Mouse (Mus musculus): ENCODE measurements around the gene Cd180. TPM values are rescaled to one million over a fixed set of nuclear protein-coding genes. Genes with fewer than 3 reads are reported as not detected.

The Cd180 gene
- 1 to 10 TPM; 2.2 to 2.8 TPM for total RNA-seq (2021)

DNA sequence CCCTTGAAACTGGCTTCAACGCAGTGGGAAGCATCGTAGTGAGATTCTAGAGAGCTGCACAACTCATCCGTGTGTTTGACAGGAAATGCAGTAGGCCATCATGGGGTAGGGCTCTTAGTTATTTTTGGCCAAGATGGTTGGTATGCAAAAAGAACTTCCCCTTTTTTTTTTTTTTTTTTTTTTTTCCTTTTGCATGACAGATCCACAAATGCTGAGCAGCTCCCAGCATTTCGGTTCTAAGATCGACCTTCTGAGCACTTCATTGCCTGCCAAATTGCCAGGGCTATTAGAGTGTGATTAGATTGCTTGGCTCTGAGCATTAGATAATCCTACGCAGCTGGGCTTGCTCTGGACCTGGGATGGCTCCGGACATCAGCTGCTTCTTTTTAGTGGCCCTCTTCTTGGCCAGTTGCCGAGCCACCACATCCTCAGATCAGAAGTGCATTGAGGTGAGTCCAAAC is at the start of gene Cd180:
TSS of gene Cd180 (plus strand) at position 218 of the 461 bp plus-strand sequence.
- intact Hi-C loops (cut with DNase I): no loop called here
- peak in 1 of 2 experiments; percentile 14 for DNase-seq (ENCODE audit: low spot score in 2 of 2)

DNA sequence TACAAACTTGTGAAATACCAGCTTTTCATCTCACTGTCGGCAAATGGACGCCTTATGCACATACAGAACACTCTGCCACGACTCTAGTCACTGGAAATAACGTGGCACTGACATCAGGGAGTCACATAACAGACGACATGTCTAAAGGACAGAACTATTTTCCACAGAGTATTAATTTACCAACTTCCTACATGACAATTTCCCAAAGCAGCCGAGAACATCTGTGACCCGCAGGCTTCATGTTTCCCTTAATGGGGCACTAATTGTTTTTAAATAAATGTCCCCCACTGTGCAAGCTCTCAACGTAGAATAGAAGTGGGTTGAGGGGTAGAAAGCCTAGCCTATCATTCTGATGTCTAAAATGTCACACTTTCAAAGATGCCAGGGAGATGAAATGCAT is 49.0 kb upstream of the Cd180 start:
- intact Hi-C loops (cut with DNase I): loop anchor here (10.0 kb wide), 1 partner anchor 730 kb away; no protein-coding TSS in a partner anchor
- DNase-seq (ENCODE audit: low spot score in 2 of 2): no peak

DNA sequence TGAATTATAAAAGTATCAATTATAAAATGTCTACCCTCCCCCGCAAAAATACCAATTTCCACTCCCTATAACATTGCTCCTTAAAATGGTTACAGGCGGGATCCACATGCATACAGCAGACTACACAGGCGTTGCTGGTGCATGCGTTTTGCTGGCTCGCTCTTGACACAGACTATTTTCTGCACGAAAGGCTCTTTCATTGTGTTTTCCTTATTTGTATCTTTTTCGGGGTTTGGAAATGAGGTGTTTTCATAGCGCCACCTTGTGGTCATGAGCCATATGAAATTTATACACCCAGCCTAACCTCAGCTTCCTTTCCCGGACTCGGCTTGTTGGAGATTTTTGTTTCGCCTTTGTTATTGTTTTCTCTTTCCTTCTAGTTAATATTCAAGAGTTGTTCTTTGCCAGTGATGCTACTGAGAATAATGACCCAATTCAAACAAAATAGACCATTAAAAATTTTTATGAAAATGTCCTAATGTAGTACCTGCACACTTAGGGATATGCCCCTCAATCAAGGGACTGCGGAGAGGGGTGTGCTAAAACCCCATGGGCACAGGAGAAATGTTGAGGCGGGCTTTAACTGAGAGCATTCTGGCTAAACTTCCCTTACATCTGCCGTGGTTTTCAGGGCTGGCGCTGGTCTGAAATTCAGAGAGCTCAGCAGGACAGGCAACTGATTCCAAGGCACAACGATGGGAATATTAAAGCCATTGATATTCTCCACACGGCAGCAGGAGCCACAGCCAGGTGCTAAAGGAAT is 48.4 kb upstream of the Cd180 start:
- intact Hi-C loops (cut with DNase I): loop anchor here (5.0 to 10.0 kb wide), 2 partner anchors 730 to 908 kb away; no protein-coding TSS in a partner anchor
- peak; percentile 88 to 91 for DNase-seq (ENCODE audit: low spot score in 2 of 2)

DNA sequence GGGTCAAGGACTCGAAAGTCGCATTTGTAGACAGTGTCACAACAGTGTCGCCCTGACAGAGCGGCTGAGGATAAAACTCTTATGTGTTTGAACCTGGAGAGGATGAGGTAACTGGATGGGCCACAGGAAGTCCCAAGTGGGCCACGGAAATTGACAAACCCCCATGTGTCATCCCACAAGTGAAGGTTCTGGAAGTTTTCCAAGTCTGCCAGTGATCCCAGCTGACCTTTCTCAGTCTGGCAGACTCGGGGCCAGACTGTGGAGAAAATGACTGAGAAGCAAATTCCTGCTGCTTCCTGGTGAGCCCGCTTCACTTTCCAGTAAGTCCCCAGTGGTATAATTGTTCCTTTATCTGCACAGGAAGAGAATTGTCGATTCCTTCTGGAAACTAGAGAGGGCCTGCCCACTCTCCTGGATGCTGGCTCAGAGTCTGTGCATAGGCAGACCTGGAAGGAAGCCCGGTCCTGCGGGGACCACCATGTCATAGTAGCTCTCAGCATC is 47.0 kb upstream of the Cd180 start:
- intact Hi-C loops (cut with DNase I): loop anchor here (5.0 to 10.0 kb wide), 2 partner anchors 732 to 909 kb away; no protein-coding TSS in a partner anchor
- no peak for DNase-seq (ENCODE audit: low spot score in 2 of 2)

DNA sequence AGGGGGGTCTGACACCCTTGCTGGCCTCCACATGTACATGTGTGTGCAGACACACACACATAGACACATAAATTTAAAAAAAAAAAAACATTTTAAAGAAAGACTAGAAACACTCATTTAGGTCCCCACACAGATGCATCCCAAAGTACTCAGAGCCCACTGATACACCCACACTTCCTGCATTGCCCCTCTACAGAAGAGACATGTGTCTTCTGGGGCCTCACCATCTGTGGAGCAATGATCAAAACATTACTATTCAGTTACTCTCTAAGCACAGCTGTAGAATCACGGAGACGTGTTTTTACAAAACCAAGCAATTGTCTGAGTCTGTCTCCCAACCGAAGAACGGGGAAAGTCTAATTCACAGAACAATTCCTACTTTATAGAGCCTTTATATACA is 45.8 kb upstream of the Cd180 start:
- DNase-seq (ENCODE audit: low spot score in 2 of 2): no peak
- intact Hi-C loops (cut with DNase I): loop anchor here (5.0 to 10.0 kb wide), 2 partner anchors 733 to 910 kb away; no protein-coding TSS in a partner anchor

DNA sequence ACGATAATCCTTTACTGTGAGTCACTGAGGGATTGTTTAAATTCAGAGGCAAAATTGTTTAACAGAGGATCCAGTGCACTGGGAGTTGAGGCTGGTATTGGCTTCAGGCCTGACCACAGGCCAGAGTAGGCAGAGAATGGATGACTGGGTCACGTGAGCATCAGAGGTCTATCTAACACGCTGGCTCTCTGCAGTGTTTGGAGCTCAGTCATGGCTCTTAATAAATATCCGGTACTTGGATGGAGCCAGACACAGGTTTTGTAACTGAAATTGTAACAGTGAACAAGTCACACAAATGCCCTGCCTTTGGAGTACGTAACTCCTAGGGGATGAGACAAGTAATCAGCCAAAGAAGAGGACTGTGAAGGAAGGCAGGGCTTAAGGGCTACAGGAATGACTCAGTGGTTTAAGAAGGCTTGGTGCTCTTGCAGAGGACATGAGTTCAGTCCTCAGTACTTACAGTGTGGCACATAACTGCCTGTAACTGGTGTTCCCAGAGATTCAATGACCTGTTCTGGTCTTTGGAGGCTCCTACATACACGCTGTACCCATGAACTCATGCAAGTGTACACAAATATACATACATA is 41.0 kb upstream of the Cd180 start:
- DNase-seq (ENCODE audit: low spot score in 2 of 2): no peak
- intact Hi-C loops (cut with DNase I): loop anchor here (5.0 kb wide), 1 partner anchor 1810 kb away; no protein-coding TSS in a partner anchor

DNA sequence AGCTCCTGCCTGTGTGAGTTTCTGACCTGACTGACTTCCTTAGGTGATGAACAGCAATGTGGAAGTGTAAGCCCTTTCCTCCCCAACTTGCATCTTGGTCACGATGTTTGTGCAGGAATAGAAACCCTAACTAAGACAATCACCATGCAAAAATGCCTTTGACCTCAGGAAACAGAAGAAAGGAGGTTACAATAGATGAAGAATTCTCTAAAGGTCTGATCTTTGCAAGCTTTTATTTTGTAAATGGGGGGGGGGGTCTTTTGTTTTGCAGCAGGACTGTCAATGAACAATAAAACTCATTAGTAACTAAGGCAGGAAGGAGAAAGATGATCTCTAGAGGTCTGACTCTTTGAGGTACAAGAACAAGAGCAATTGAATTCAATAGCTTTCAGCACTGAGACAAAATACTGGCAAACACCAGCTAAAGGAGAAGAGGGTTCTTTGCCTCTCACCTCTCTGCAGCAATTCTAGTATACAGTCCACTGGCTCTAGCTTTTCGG is 38.2 kb upstream of the Cd180 start:
- DNase-seq (ENCODE audit: low spot score in 2 of 2): no peak
- intact Hi-C loops (cut with DNase I): no loop called here

DNA sequence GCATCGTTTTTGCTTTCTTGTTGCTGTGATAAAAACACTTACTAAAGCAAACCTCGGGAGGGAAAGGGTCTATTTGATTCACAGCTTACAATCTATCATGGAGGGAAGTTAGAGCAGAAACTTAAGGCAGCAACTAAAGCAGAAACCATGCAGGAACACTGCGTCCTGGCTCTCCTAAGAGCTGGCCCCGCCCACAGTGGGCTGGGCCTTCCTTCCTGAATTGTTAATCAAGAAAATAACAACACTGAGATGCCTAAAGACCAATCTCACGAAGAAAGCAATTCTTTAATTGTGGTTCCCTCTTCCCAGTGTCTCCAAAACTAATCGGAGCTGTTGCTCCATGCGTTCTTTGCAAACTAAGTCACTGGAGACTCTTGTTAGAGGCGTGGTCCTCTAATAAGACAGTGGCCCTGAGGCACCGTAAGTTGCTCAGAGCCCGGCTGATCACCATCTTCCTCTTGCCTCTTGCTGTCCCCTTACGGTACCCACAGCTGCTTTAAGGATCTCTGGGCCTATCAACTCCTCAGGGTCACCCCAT is 37.1 kb upstream of the Cd180 start:
- intact Hi-C loops (cut with DNase I): no loop called here
- no peak for DNase-seq (ENCODE audit: low spot score in 2 of 2)

DNA sequence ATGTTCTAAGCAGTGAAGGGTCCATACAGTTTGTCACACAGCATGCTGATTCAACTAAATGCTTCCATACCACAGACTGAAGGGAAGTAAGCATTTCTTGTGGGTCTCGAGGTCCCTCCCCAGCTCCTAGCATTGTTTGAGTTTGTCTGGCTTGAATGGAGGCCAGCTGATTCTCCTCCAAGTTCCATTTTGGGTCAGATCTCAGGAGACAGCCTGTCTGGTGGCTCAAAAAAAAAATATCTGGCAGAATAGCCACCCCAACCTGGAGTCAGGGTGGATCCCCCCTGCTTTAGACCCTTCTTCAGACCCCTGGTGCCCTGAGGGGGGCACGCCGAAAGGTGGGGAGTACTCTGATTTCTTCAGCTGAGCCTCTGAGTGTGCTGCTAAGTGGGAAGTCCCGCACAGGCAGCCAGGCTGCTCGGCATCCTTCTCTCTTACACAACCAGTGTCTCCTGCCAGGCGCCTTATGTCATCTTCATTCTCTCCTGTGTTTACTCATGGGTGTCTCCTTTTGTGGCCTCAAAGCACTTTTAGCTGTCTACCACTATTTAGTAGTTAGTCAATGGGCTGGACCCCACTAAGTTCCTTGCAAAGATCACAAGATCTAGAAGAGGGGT is 35.0 kb upstream of the Cd180 start:
- intact Hi-C loops (cut with DNase I): no loop called here
- DNase-seq (ENCODE audit: low spot score in 2 of 2): no peak

DNA sequence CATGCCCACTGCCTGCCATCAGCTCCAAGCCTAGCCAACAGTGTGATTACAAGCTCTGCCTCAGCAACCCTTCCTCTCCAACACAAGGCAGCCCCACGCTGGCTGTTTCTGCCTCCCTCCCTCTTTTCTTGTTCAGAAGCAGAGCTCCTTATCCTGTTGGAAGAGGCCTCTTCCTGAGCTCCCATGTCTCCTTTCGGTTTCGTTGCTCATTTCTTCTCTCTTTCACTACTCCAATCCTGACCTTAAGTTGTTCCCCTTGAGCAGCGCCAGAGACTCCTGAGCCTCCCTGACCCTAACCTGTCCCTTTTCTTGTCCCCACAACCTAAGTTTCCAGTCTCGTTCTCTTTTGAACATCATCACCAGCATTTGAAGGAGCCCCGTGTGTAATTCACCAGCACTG is 29.3 kb upstream of the Cd180 start:
- intact Hi-C loops (cut with DNase I): no loop called here
- no peak for DNase-seq (ENCODE audit: low spot score in 2 of 2)

DNA sequence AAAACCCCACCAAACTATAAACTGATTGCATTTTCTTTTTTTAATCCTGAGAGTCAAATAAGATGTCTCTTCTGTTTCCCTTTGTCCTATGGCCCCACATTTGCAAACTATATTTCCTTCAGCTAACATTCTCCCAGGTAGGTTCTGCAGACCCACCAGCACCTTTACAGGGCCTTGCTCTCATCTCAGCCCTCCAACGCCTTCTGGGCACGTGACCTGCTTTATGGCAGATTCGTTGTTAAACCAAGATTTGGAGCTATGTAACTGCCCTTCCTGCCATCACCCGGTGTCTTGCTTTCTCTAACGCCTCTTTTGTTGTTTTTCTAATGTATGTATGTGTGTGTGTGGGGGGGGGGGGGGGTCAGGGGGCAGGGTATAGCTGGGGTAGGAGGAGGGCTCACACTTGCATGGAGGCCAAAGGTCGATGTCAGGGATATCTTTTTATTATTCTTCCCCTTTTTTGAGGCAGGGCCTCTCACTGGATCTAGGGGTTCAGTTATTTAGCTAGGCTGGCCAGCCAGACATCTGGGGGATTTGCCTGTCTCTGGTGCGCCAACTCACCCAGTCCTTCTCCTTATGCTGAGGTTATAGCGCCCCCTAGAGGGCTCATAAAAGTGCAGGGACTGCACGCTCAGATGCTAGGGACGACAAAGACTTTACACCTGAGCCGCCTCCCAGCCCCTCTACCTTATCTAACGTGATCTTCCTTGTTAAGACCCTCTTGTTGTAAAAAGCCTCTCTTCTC is 28.3 kb upstream of the Cd180 start:
- intact Hi-C loops (cut with DNase I): no loop called here
- DNase-seq (ENCODE audit: low spot score in 2 of 2): peak; percentile 57 to 58

DNA sequence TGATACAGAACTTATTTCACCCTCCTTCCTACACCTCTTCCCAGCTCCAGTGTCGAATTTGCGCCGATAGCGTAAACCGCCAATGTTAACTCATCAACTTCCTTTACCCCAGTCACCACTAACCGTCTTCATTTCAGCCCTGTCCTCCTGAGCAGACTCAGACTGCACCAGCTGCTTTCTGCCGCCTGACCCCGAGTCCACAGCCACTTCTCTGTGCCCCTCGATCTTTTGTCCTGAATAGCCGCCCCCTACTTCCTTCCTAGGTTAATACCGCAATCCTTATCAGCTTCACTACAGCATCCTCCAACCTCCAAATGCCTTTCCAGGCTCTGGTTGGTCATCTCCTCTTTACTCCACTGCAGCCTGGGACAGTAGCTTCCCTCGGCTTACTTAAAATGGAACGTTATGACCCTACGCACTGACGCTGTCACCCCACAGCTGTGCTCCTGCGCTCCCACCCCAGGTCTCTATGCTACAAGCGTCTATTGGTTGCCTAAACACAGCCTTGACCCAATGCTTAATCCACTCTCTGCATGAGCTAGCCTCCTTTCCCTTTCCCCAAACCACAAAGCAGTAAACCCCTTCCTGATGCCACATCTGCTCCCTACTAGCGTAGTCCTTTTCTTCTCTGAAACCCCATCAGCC is 27.6 kb upstream of the Cd180 start:
- intact Hi-C loops (cut with DNase I): no loop called here
- no peak for DNase-seq (ENCODE audit: low spot score in 2 of 2)

DNA sequence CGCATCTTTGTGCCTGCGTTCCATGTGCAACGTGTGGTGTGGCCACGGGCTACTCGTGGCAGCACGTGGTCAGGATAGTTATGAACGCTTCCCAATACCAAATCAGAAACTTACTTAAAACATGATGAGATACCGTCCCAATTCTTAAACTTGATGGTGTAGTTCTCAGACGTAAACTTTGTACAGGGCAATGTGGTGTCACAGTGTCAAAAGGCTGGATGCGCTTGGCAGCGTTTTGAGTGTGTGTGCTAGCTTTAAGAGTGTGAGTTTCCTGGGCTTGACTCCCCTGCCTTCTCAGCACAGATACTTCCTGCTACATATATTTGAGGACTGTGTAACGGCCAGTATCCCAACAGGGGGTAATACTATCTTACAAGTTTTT is 27.1 kb upstream of the Cd180 start:
- intact Hi-C loops (cut with DNase I): no loop called here
- no peak for DNase-seq (ENCODE audit: low spot score in 2 of 2)

DNA sequence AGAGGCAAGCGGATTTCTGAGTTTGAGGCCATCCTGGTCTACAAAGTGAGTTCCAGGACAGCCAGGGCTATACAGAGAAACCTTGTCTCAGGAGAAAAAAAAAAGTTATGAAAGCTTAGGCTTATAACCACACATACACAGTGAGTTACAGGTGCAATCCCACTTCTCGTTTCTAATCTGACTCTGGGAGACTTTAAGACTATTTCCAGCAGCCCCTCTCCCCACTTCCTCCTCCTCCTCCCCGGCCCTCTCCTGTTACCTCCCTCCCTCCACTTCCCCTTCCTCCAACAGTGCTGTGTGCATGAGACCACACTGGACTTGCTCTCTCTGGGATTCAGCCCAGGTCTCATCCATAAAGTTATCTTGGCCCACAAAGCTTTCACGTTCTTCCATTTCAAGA is 26.6 kb upstream of the Cd180 start:
- DNase-seq (ENCODE audit: low spot score in 2 of 2): no peak
- intact Hi-C loops (cut with DNase I): no loop called here

DNA sequence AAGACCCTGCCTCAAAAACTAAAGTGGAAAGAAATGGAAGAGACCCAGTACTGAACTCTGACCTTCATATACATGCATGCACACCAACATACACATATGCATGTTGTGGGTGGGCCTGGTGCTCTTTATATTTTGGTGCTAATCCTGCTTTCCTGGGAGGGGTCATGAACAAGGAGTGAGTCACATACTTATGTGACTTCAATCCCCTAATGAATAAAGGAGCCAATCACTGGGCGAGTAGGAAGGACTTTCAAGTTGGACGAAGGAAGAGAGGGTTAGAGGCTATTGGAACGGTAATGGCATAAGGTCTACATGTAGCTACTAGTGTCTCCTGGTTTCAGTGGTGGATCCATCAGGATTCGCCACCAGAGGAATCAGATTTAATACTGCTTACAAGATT is 26.0 kb upstream of the Cd180 start:
- intact Hi-C loops (cut with DNase I): no loop called here
- DNase-seq (ENCODE audit: low spot score in 2 of 2): no peak

DNA sequence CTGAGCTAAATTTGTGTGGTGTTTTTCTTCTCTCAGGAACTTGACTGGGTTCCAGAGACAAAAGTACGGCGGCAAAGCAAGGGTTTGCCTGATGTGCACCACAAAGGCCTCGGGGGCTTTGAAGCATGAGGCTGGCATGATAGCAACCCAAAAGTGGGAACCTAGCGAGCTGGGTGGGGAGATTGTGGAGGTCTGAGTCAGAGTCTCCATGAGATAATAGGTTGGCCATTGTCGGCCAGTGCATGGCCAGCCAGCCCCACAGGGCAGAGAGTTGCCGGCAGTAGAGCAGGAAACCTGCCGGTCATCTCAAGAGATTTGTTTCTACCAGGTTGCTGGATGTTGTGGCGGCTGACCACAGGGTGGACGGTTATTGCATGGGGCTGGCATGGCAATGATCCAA is 25.5 kb upstream of the Cd180 start:
- no peak for DNase-seq (ENCODE audit: low spot score in 2 of 2)
- intact Hi-C loops (cut with DNase I): no loop called here

DNA sequence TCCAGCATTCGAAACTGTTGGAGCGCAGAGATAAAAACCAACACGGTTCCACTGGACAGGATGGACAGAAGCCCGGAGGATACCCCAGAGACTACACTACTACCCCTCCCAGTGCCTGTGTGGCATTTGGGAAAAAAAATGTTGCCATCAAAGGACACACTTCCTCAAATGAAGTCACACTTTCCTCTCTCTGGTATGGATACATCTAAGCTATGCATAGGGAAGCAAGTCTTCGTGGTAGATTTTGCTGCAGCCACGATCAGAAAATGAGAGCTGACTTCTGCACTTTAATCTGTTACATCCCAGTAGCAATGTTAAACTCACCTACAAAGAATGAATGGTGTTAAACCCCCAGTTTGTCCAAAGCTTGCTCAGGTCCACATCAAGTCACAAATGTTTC is 24.4 kb upstream of the Cd180 start:
- DNase-seq (ENCODE audit: low spot score in 2 of 2): no peak
- intact Hi-C loops (cut with DNase I): no loop called here

DNA sequence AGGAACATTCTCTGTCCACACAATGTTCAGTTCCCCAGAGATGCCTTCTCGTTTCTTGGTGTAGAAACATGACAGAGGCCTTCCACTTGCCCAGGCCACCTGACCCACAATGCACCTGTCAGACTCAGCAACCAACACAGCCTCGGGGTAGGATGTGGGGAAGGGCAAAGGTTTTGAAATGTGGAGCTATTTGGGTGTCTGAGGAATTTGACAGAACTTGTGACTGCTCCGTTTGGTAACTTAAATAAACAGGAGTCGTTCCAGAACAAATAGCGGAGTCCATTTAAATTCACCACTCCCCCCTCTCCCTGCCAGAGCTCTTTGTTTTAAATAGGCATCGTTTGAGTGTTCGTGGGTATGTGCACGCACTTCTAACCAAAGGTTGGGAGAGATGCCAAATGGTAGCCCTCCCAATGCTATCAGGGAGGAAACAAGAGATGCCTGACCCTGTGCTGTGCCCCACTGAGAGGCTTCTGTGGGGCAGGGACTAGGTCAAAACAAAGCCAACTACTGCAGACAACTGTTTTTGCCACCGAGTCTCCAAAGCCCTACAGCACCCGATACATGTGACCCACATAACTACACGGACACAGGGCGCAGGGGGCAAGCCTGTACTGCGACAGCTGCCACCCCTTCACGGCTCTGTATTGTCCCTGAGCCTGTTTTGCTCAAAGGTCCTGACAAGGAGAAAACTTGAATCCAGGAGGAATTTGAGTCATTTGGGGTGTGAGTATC is 23.7 kb upstream of the Cd180 start:
- intact Hi-C loops (cut with DNase I): no loop called here
- no peak for DNase-seq (ENCODE audit: low spot score in 2 of 2)

All from left cerebral cortex, postnatal 25 days (tissue).